Mouse (Mus musculus): ENCODE results near the gene Napa.
A peak's percentile ranks its signal among the peaks of the same experiment; 100 is the strongest.

Napa gene

GRCm38 (mm10) chr7:16094592-16094991 lies 3.7 kb upstream of the Napa start:
- DNase-seq (ENCODE audit: low read depth, low spot score): no peak

GRCm38 (mm10) chr7:16099901-16100300 lies 1.6 kb downstream of the Napa start:
- no peak for DNase-seq (ENCODE audit: low read depth, low spot score)

GRCm38 (mm10) chr7:16101081-16101480 lies 2.8 kb downstream of the Napa start:
- no peak for DNase-seq (ENCODE audit: low read depth, low spot score)

GRCm38 (mm10) chr7:16101726-16102475 lies 3.6 kb downstream of the Napa start:
- no peak for DNase-seq (ENCODE audit: low read depth, low spot score)

- no peak for DNase-seq (ENCODE audit: low read depth, low spot score)
Measured at GRCm38 (mm10) chr7:16102686-16103226, 4.5 kb downstream of the Napa start.

GRCm38 (mm10) chr7:16103760-16104159 lies 5.5 kb downstream of the Napa start:
- no peak for DNase-seq (ENCODE audit: low read depth, low spot score)

- DNase-seq (ENCODE audit: low read depth, low spot score): no peak
Measured at GRCm38 (mm10) chr7:16104611-16105388, 6.5 kb downstream of the Napa start.

- no peak for DNase-seq (ENCODE audit: low read depth, low spot score)
Measured at GRCm38 (mm10) chr7:16108886-16109542, 10.8 kb downstream of the Napa start.

GRCm38 (mm10) chr7:16110158-16110557 lies 11.9 kb downstream of the Napa start:
- DNase-seq (ENCODE audit: low read depth, low spot score): no peak

GRCm38 (mm10) chr7:16111284-16112090 lies 13.2 kb downstream of the Napa start:
- DNase-seq (ENCODE audit: low read depth, low spot score): no peak

- no peak for DNase-seq (ENCODE audit: low read depth, low spot score)
Measured at GRCm38 (mm10) chr7:16116418-16116817, 18.2 kb downstream of the Napa start.

GRCm38 (mm10) chr7:16117100-16117499 lies 18.8 kb downstream of the Napa start:
- DNase-seq (ENCODE audit: low read depth, low spot score): no peak

GRCm38 (mm10) chr7:16119569-16120261 lies 21.5 kb downstream of the Napa start, which contains the start of gene Kptn:
Gene Kptn, plus strand, starts transcription at chr7:16119895.
- DNase-seq (ENCODE audit: low read depth, low spot score): peak; percentile 93

- DNase-seq (ENCODE audit: low read depth, low spot score): no peak
Measured at GRCm38 (mm10) chr7:16120262-16120600, 22.0 kb downstream of the Napa start.

GRCm38 (mm10) chr7:16125829-16126228 lies 27.6 kb downstream of the Napa start:
- no peak for DNase-seq (ENCODE audit: low read depth, low spot score)

GRCm38 (mm10) chr7:16128344-16128743 lies 30.1 kb downstream of the Napa start:
- no peak for DNase-seq (ENCODE audit: low read depth, low spot score)

- DNase-seq (ENCODE audit: low read depth, low spot score): no peak
Measured at GRCm38 (mm10) chr7:16128899-16129298, 30.6 kb downstream of the Napa start.

GRCm38 (mm10) chr7:16129421-16129845 lies 31.2 kb downstream of the Napa start, which contains the start of gene Slc8a2:
Gene Slc8a2, plus strand, starts transcription at chr7:16129826.
- DNase-seq (ENCODE audit: low read depth, low spot score): peak; percentile 50

GRCm38 (mm10) chr7:16129846-16130691 lies 31.8 kb downstream of the Napa start:
- no peak for DNase-seq (ENCODE audit: low read depth, low spot score)
